23 mouse cellular contexts compared by ENCODE assay signal in the genomic region with DNA sequence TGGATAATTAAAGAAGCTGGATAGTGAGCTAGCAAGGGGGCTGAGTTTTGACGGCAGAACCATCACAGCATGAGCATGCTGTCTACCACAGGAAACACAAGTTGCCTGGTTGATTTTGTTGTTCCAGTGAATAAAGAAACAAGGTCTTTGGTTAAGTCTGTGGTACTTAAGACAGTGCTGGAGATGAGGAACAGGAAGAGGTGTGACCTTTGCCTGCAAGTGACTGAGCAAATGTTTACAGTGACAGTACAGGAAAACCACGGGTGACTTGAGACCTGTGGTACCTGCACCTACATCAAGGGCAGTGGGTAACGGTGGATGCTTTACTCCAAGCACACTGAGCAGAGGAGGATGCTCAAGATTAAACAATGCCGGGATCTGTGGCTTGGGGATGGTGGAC. TPM values are rescaled to one million over a fixed set of nuclear protein-coding genes. Genes with fewer than 3 reads are reported as not detected.
DNase-seq lines count a peak whose midpoint lies in the region; ATAC-seq and TF ChIP-seq lines count a peak whose summit lies in the region.
"Had no signal": no experiment of that assay in that cellular context is flagged by ENCODE, and none has a peak within 500 bp of the region (broad histone marks: within the 10 kb centered on the region; RNA-seq: fewer than 3 reads in every experiment).

No protein-coding gene starts in this region.

- peak overlapping the region; percentile 84 for H3K27ac ChIP-seq in spleen, adult 2 months (ENCODE audit: insufficient read depth, low read length)
- H3K27ac ChIP-seq in hindbrain, embryonic 12.5 days: no peak overlapping the region
- H3K27ac ChIP-seq: embryonic facial prominence, embryonic 13.5 days; hindbrain, postnatal 0 days; left cerebral cortex, adult 2 months; liver, embryonic 14.5 days; midbrain, embryonic 12.5 days had no signal

- TF ChIP-seq POLR2A in spleen, adult 2 months (IDR thresholded peaks at IDR 0.05; ENCODE audit: low read depth, low read length): no peak

- 20% methylated on average over 4 of the region's 4 CpGs for WGBS in spleen, adult 2 months
- WGBS in hindbrain, embryonic 12.5 days: 74% methylated on average over 4 of the region's 4 CpGs

- H3K4me1 ChIP-seq in spleen, adult 2 months (ENCODE audit: control insufficient read depth, insufficient read depth, insufficient read length): peaks cover 7% of the 10 kb centered on the region; the same call in 1 of the 2 replicates
- H3K4me1 ChIP-seq in hindbrain, embryonic 12.5 days: 0 out of 2 replicates have a peak, but pooled peaks cover 7% of the 10 kb centered on the region
- H3K4me1 ChIP-seq: heart, embryonic 12.5 days; midbrain, embryonic 12.5 days had no signal

- no peaks in the 10 kb centered on the region for H3K9me3 ChIP-seq in hindbrain, embryonic 12.5 days (replicated peaks)
- H3K9me3 ChIP-seq: embryonic facial prominence, embryonic 13.5 days; heart, embryonic 12.5 days; midbrain, embryonic 12.5 days had no signal

- TF ChIP-seq CTCF in spleen, adult 2 months (IDR thresholded peaks at IDR 0.05; ENCODE audit: extremely low read depth, insufficient read depth, insufficient read length, insufficient replicate concordance): no peak

- no peak overlapping the region for H3K4me3 ChIP-seq in spleen, adult 2 months (ENCODE audit: extremely low read depth, insufficient read depth, insufficient read length)
- H3K4me3 ChIP-seq in hindbrain, embryonic 12.5 days: no peak overlapping the region
- H3K4me3 ChIP-seq: embryonic facial prominence, embryonic 13.5 days; heart, embryonic 12.5 days; left cerebral cortex, adult 2 months; midbrain, embryonic 12.5 days had no signal

- ATAC-seq in hematopoietic stem cell, adult 5-6 weeks (replicated peaks in 1 of 2; ENCODE audit: insufficient read depth in 1 of 2, low FRiP score in 2 of 2, low TSS enrichment in 1 of 2, low read depth in 1 of 2, poor library complexity in 2 of 2, severe bottlenecking in 2 of 2): peak; percentile 78 to 96
- peak; percentile 64; the same call in 1 of the 2 replicates for ATAC-seq in neutrophil, adult 5-6 weeks (ENCODE audit: extremely low read depth, insufficient number of reproducible peaks, low FRiP score, poor library complexity, severe bottlenecking)
- ATAC-seq in hindbrain, embryonic 12.5 days (ENCODE audit: low FRiP score): no peak
- ATAC-seq: forebrain, postnatal 0 days; hindbrain, postnatal 0 days had no signal

- no peaks in the 10 kb centered on the region for H3K36me3 ChIP-seq in spleen, adult 2 months (ENCODE audit: control insufficient read depth, insufficient read depth, low read length)
- no peaks in the 10 kb centered on the region for H3K36me3 ChIP-seq in hindbrain, embryonic 12.5 days
- H3K36me3 ChIP-seq: embryonic facial prominence, embryonic 13.5 days; heart, embryonic 12.5 days; midbrain, embryonic 12.5 days had no signal

- no peak overlapping the region for H3K4me2 ChIP-seq in hindbrain, embryonic 12.5 days (replicated peaks)
- H3K4me2 ChIP-seq: embryonic facial prominence, embryonic 13.5 days; heart, embryonic 12.5 days; midbrain, embryonic 12.5 days had no signal

- no peak overlapping the region for H3K9ac ChIP-seq in hindbrain, embryonic 12.5 days
- H3K9ac ChIP-seq: embryonic facial prominence, embryonic 13.5 days; forebrain, postnatal 0 days; heart, embryonic 12.5 days; liver, embryonic 14.5 days; midbrain, embryonic 12.5 days had no signal

- peak; percentile 7 to 55 for DNase-seq in spleen, adult 2 months (ENCODE audit: low read depth in 1 of 2, low spot score in 2 of 2)
- no peak for DNase-seq in spleen, adult 18-20 months
- DNase-seq in cerebellum, postnatal 25 days: no peak
- DNase-seq in cerebellum, adult 8-10 months: no peak
- no peak for DNase-seq in kidney, postnatal 10 days
- DNase-seq: adrenal gland, adult 8-10 months; cerebellum, adult 11-12 months; forebrain, postnatal 0 days; retina, postnatal 1 day had no signal

- no peaks in the 10 kb centered on the region for H3K27me3 ChIP-seq in spleen, adult 2 months (ENCODE audit: control insufficient read depth, insufficient read depth, low read length)
- H3K27me3 ChIP-seq in hindbrain, embryonic 12.5 days: no peaks in the 10 kb centered on the region
- H3K27me3 ChIP-seq: embryonic facial prominence, embryonic 13.5 days; heart, embryonic 12.5 days; midbrain, embryonic 12.5 days had no signal

RNA-seq across cellular contexts. Expression of a gene that starts 55.5 kb away (rescaled TPM):
- polyA plus RNA-seq in spleen, adult 2 months (2012; rRNA removed): not detected in 2 replicates
- total RNA-seq in hematopoietic stem cell, adult 5-6 weeks (2017): not detected in 2 replicates
- total RNA-seq in neutrophil, adult 5-6 weeks (2017): 0.35 TPM in 1 of 2 replicates, not detected in the other
- 0.49 and 0.86 TPM in 2 replicates for polyA plus RNA-seq in hindbrain, embryonic 12.5 days (2016; fragmentation: Nextera tagmentation; extraction: Ambion mirVana)
- total RNA-seq: gastrocnemius, adult 18-20 months; heart, postnatal 25 days; MEL had no signal
- polyA plus RNA-seq: C2C12; embryonic facial prominence, embryonic 13.5 days; limb, embryonic 11.5 days; liver, embryonic 14.5 days had no signal

Comparison
In these comparisons a context has a peak if more than half of its experiments do, and no peak if none do; other contexts are left out.
1. DNase-seq: peak in spleen, adult 2 months (2 of 2); none in spleen, adult 18-20 months (0 of 2), cerebellum, postnatal 25 days (0 of 2), cerebellum, adult 8-10 months (single experiment) and kidney, postnatal 10 days (single experiment).